Mouse (Mus musculus) layer of hippocampus, adult 9-10 months (tissue): Measurements from ENCODE around the gene Gm45062.
"Not testable (repeated sequence)": the region's sequence is repeated elsewhere in the genome, so short reads cannot be mapped to it uniquely, and the experiment has no call there.

Source experiments
- DNase-seq: peaks from one replicate; pipeline ENCODE4 v3.0.0; 2022; ENCODE audit warnings: low spot score

The Gm45062 gene

DNA sequence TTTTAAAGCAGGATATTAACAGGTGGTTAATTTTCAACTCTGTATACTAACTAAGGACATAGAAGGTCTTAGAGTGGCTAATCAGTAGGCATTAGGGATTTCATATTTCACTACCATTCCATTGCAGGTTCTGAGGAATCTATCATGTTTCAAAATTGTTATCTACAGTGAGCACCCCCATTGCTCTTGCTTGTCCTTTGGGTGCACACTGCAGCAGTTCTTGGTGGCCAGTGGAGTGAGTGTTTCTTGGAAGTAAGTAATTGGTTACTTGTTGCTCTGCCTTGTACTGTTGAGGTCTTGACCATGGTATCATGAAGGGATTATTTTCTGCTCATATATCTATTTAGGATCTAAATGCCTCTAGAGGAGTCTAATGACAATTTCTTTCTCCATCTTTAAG lies 57.0 kb downstream of the Gm45062 start:
- DNase-seq, result no peak

DNA sequence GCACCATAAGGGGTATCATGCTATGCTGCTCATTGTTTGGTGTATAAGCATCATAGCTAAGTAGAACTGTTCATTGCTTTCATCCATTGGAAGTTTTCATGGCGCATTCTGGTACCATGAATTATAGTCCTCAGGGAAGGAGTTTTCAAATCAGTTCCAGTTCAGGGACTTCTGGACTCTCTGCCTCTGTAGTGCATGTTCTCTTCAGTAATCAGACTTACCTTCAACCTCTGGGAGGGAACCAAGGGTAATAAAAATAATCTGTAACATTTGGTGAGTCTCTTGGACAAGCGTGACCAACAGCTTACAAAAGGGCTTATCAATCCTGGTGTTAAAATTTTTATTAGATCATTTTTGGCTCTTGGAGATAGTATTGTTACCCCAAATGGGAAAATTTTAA lies 60.3 kb downstream of the Gm45062 start:
- DNase-seq, result no peak

DNA sequence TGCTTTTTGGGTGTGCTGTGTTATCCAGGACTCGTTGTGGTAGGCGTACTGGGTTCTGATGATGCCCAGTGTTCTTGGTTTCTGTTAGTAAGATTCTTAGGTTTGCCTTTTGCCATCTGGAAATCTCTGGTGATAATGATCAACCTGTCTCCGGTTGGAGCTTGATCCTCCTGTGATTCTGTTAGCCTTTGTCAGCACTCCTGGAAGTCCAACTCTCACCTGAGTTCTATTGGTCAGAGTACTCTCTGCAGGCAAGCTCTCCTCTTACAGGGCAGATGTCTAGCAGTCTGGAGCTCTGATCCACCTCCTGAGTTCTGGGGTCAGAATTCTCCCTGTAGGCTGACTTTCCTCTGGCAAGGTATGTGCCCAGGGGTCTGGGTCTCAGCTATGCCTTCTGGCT lies 72.2 kb downstream of the Gm45062 start:
- not testable (repeated sequence) for DNase-seq

DNA sequence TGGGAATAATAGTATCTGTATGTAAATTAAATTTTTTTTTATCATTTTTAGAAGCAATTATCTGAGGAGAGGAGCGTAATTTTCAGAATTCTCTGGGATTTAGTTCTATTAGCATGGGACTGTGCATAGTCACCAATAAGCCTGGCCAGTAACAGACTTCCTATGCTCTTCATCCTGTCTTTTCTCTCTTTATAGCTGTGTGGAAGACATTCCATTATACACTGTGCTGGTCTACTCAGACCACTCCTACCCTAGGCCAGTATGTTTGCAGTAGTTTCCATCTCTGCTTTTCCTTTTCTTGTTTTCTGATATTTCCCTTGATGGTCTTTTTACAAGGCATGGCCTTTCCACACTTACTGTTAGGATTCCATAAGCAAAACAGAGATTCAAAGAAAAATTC lies 74.1 kb downstream of the Gm45062 start:
- no peak for DNase-seq

DNA sequence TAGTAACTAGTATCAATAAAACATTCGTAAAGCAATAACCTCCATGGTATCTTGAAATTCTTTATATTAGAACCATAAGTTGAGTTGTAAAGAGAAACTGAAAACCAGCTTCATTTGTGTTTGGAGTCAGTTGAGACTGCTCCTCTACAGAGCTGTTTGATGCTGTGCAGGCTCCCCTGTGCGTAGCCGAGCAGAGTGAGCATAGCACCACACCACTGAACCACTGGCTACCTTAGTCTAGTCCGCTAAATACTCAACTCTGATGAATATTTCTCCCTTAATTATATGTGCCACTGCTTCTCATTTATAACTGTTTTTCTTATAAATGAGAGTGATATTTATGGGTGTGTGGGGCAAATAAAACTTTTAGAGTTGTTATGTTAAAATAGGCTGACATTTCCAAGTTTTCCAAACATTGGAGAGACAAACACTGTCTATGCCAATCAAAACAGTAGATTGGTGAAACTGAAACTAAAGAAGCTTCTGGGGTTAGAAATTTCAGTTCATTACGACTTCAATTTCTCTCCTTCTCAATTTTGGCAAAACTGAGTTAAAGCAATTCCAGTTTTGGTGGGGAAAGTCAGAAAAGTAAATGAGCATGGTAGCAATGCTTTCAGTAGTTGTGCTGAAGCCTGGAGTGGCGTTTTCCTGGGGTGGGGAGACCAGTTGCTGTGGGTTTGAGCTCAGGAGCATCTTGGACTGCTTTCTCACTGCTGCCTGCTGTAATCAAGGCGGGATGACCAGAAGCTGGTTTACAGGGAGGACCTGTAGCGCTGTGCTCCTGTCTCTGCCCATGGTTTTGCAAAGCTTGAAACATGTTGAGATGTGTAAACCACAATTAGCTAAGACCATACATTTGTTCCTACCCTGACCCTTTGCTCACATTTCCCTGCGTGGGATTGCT lies 77.5 kb downstream of the Gm45062 start:
- no peak for DNase-seq

DNA sequence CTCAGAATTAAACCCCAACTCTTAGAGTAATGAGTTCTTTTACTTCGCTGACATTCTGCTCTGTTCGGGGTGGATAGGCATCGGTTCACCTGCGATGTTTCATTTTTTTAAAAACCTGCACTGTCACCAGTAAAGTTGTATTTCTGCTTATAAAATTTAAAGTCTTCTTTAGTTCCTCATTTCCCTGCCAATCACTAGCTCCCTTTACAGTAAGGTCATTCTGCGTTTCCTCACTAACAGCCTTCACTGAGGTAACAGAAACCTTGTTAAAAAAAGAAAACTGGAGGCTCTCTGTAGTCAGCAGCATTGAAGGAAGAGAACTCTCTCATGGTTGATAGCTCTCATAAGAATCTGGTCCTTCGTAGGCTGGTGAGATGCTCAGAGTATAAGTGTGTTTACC lies 80.2 kb downstream of the Gm45062 start:
- DNase-seq, result no peak

DNA sequence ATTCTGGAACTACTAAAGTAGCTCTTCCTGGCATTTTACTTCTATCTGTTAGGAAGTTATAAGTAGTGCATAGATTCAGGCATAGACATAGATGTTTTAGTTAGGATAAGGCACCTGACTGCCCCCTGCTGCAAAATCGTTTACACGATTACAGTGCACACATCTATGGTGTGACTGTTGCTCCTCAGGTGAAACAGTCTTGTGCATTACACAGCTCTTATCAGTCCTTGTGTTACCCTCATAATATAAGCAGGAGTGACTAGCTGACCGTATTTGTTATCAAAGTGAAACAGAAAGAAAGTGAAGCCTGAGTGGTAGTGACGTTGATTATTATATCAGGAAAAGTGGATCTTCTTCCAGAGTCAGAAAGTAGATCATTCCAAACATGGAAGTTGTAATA lies 84.0 kb downstream of the Gm45062 start:
- no peak for DNase-seq

DNA sequence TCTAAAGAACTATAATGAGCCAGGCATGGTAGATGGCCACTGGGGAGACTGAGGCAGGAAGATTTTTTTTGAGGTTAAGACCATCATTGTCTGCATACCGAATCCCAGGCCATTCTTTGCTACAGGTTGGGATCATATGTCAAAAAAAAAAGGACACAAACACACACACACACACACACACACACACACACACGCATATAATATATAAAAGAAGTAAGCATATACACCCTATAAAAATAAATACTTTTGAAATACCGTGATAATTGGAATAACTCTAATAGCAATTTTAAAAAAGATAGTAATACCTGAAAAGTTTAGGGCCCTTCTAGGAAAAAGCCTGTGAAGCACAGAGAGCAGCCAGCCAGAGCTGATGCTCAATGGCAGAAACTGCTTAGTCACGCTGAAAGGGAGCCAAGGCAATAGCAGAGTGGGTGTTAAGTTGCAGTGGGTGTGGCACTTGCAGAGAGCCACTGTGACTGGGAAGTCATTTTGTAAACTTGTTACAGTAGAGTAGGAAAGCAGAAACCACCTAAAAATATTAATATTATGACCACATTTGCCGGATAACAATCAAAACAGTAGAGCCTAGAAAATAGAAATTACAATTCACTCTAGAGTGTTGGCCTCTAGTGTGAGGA lies 86.1 kb downstream of the Gm45062 start:
- peak; percentile 16 for DNase-seq

DNA sequence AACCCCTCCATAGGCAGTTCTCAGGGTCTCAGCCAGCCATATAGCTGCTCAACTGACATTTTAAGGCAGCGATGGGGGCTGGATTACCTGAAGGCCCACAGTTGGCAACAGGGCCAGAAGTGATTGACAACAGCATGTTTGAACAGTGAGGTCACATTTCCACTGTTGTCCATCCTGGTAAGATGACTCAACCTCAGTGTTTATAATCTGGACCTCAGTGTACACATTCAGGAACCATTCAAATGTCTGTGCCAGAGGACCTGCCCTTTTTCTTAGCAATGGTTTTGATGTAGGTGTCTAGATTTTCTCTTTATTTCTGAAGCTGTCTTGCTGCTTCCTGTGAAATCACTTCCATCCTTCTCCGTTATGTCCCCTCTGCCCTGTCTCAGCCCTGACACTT lies 87.9 kb downstream of the Gm45062 start:
- DNase-seq, result no peak

DNA sequence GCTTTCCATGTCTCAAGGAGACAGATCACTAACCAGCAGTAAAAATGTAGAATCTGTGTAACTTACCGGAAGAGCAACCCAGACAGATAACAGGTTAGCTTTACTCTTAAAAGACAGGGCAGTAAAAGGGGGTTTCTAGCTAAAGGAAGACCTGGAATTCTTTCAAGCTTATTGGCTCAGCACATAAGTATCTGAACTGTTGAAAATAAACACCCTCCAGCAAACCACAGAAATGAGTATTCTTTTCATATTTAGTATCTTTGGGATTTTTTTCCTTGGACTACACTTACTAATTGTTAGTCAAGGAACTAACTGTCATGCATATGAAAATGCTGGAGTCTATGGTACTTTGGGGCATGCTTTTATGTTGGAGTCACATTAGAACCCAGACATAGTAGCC lies 89.1 kb downstream of the Gm45062 start:
- DNase-seq, result no peak

DNA sequence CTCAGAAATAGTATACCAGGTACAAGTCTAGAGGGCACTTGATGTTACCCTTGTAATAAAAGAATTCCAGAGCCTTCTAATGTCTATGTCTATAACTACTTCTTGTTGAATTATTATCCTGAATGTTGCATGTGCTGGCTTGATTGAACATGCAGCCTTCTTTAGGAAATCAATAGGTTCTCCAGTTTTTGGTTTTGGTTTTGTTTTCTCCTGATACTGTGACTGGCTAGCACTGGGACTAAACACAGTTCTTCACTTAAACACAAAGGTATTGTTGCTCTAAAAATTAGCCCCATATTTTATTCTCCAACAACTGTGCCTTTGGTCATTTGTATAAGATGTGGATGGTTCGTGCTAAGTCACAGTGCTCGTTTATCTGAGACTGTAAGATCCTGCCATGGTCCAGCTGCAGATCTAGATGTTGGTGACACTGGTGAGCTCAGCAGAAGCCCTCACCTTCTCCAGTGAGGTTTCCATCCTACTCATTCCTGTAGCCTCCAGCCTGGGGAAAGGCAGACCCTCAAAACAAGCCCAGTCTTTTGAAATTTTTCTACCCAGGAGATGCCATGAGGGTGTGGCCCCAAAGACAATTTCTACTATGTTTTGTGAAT lies 89.9 kb downstream of the Gm45062 start:
- DNase-seq, result no peak

DNA sequence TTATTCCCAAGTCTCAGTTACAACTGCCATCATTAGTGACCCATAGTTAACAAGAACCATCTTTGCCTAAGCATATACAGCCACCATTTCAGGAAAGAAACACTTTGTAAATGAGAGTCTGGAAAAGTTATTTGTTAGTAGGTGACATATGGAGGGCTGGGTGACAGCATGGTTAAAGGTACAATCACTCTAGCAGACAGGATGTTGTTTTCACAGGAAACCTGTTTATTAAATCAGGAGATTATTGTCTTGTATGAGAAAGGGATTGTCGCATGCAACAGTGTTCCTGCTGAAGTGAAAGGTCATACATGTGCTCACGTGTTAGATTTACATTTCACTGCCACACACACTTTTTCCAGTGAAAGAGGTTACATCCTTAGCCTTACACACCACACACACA lies 92.3 kb downstream of the Gm45062 start:
- DNase-seq, result no peak

DNA sequence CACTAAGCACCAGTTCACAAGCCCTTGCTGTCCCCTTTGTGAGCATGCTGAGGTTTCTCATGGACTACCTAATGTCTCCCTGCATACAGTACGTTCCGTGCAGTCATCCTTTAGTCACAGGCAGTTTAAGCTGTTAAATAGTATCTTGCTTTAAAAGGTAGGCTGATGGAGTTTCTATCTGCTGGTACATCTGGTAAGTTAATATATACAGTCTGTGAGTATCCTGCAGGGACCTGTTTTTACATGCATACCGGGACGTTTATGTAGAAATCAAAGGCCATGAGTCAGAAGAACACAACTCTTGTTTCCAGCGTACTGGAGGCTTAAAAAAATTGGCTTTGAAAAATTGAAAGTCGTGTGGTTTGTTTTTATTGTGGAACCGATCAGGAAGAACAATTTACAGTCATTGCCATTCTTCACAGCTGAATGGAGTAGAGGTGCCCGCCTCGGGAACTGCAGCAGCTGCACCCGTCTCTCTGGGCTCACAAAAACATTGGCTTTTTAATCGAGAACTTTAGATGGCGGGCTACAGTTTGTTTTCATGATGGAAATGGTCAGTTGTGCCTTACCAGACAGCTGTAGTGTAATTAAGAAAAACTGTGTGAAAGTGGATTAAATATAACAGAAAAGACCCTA lies 93.4 kb downstream of the Gm45062 start:
- no peak for DNase-seq

DNA sequence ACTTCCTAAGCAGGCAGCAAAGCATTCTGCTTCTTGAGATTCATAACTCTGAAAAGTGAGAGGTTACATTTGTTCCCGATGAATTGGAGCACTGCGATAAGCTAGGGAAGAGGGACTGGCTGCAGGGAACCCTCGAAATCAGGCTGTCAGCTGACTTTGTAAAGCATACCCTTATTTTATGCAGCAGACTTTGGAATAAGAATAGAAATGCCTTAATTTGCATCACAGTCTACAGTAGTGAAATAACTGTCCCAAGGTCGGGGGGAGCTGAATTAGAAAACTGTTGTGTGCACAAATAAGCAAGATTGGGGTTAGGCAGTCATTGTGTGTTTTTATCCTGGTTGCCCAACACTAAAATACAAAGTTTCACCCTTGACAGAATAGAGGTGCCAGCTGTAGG lies 94.2 kb downstream of the Gm45062 start:
- no peak for DNase-seq

DNA sequence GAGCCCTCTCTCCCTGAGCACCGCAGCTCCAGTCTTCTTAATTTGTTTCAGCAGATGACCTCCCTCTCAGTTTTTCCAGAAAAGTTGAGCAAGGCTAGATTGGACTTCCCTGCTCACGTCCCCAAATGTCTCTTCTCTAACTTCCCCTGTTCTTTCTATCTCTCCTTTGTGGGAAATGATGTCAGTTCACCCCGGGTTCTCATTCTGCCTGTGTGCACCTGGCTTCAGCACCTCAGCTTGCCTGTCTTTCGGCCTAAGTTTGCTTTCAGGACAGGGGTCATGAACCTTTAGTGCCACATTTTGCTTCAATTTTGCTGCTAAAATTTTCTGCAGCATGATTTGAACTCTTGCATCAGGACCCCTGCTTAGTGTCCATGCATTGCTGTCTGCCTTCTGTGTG lies 95.6 kb downstream of the Gm45062 start:
- no peak for DNase-seq

DNA sequence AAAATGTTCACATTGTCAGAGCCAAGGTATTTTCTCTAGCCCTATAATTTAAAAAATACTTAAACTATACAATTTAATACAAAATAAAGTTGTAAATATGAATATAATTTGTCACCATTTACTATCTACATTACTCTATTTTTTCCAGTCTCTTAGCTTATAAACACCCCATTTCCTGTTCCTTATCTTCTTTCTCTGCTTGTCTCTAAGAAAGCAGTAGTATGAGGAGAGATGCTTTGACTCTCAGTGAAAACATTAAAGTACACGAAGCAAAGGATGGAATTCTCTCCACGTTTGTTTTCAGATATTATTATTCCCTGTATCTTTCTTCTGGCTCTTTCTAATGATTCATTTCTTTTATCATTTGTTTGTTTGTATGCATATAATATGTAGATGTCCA lies 99.0 kb downstream of the Gm45062 start:
- DNase-seq, result no peak

DNA sequence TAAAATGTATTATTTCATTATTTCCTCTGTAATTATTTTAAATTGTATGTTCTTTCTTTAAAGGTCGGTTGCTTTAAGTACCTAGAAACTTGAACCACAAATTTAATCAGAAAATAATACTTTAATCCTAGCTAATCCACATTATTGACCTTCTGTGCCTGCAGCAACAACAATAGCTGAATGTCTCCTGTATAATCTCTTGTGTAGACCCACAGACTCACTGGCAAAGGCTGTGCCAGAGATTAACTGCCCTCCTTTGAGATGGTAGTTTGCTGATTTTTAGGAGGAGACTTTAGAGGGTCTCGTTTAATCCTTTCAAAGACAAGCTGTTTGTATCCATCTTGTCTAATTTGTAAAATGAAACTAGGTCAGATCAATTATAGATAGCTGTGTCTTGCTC lies 99.5 kb downstream of the Gm45062 start:
- no peak for DNase-seq

DNA sequence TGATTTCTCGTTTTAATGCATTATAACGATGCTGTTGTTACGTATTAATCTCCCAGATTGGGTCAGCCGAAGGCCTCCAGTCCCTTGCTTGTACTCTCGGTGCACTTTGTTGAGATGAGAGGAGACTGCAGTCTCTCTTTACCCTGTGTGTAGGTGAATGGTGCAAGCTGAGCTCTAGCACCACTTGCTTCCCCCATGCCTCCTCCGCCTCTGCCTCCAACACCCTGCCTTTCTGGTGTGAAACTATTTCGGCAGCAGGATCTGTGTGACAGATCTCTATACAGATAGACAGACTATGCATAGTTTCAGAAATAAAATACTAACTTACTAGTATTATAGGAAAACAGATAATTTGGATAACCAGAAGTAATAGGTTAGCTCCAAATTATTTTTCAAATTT lies 101.6 kb downstream of the Gm45062 start:
- no peak for DNase-seq

DNA sequence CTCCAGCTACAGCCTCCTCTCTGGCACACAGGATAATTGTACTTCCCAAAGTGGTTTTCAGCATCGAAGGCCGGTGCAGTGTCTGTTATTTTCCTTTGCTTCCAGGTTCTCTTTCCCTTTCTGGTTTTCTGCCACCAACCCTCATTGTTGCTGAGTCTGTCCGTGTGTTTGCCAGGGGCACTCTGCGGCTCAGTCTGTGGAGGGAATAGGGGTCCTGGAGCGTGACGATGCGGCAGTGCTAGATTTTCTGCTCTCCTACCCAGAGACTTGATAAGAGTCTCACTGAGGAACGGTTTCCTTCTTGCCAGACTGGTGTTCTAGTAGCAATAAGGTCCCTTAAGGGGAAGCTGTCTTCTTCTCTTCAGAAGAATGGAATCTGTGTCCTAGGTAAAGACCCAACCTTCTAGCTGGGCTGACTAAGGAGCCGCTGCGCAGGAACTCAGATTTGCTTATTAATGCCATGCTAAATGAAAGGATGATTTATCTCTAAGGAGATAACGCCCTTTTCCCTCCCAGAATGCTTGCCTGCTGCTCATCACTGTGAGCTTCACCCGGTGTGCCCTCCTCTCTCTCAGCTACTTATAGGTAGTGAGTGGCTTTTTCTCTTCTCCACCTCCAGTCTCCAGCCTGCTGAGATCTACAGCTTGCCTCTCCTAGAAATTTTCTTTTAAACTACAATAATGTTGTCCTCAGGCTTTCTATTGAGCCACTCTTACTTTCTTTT lies 104.9 kb downstream of the Gm45062 start:
- DNase-seq, result no peak

DNA sequence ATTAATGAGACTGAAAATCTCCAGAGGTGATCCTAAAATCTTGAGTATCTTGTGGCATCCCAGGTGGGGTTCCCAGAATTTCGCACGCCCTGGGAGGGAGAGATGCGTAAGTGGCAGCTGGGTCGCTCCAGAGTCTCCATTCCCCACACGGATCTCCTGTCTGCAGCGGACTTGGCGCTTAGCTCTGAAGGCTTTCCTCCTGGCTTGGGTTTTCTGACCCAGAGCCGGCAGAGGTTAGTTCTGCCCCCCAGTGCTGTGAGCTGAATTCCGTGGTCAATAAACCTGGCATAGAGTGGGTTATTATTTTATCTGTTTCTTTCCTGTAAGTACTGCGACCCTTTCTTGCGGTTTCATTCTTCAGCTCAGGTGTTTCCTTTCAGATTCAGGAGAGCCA lies 105.5 kb downstream of the Gm45062 start:
- no peak for DNase-seq

DNA sequence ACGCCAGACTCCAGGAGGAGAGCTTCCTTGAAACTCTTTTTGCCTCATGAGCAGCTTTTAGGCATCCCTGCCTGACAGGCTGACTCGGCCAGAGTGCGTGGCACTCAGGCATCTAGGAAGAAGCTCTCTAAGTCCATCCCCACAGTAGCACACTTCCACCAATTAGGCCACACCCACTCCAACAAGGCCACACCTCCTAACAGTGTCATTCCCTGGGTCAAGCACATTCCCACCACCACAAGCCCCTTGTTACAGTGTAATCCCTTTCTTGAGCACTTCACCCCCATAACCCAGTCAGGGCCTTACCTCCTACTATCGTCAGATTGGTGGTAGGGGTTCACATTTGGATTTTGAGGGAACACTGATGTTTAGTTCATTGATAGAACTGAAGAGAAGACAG lies 108.4 kb downstream of the Gm45062 start:
- DNase-seq, result no peak

DNA sequence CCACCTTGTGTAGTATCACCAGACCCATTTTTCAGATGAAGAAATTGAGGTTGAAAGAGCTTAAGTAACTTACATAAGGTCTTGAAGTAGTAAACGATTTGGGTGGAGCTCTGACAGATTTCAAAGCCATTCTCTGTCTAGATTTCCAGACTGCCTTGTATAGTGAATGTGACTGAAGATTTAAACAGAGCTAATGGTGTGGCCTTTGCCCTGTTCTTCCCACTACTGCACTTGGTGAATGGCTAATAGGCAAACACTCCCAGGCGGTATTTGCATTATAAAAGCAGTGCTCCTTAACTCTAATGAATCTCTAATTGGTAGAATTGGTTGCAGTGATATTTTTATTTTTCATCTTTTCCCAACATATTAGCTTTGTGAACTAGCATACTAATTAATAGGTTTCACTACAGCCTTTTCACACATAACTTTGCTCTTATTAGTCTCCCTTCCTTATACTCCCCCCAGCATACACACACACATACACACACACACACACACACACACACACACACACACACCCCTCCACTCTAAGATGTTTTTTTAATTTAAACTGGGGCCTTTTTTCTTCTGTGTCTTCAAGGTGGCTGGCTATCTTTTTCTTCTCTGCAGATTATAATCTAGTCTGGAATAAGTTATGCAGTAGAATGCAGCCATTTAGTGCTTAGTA lies 109.1 kb downstream of the Gm45062 start:
- DNase-seq, result no peak
